Mouse (Mus musculus): ENCODE measurements around the gene 2200002D01Rik.
A peak's percentile ranks its signal among the peaks of the same experiment; 100 is the strongest.
"Not testable (repeated sequence)": the region's sequence is repeated elsewhere in the genome, so short reads cannot be mapped to it uniquely, and the experiment has no call there.

2200002D01Rik gene

GRCm38 (mm10) chr7:29236593-29236992, 11.7 kb downstream of the 2200002D01Rik start:
- no peak for DNase-seq

GRCm38 (mm10) chr7:29234661-29235060, 13.6 kb downstream of the 2200002D01Rik start:
- no peak for DNase-seq

DNA sequence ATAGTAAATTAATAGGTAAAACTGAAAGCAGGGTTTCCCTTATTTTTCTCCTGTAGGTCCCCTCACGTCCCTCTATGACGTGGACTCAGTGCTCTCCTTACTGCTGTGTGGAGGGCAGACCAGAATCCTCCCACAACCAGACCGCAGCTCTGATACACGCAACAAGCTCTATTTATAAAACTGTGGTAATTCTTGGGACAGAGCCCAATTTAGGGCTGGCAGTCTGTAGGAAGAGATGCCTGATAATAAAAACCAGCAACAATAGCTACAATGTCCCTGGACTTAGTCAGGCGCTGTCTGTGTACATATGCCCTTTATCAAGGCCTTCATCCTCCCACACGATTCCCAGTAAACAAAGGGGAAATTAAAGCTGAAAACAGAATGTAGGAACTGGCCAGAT, 14.5 kb downstream of the 2200002D01Rik start:
- no peak for DNase-seq

DNA sequence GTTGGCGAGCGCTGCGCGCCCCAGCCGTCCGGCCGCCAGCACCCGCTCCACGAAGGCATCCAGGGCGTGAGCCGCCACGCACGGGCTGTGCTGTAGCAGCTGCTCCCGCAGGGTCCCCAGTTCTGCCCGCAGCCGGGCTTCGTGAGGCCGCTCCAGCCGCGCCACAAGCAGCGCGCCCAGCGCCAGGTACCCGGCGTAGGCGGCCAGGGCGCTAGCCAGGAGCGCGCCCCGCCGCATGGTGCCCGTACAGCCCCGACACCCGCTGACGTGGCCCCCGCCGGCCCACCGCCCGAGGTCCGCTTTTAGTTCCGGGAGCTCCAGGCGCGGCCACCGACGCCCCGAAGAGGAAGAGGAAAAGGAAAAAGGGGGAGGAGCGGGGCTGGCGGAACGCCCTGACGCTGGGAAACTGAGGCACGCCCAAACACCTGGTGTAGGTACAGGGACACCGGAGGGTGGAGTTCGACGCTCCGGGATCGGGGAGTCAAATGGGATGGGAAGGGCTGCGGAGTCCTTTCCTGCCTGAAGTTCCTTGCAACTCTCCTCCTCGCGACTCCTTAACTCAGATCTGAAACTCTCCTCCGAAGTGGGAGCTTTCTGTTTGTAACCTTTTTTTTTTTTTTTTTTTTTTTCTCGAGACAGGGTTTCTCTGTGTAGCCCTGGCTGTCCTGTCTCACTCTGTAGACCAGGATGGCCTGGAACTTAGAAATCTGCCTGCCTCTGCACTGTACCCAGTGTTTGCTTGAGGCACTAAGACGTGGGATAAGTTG, 15.8 kb downstream of the 2200002D01Rik start, which contains the start of gene Kcnk6:
Gene Kcnk6 (minus strand): TSS at position 269 of the 767 bp plus-strand sequence.
- peak; percentile 47 for DNase-seq

DNA sequence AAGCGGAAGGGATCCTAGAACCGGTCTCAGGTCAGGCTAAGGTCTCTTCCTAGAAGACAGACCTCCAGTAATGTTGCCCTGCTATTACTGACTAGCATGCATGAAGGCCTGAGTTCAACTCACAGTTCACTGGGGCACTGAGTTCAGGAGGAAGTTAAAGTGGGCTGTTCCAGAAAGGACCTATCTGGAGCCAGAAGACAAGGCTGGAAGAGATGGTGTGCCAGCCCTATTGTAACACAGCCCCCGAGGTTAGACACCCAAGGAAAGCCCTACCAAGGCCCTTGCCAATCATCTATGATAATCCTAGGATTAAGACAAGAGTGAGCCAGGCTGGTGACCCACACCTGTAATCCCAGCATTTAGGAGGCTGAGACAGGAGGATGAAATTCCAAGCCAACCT, 16.7 kb downstream of the 2200002D01Rik start:
- no peak for DNase-seq

DNA sequence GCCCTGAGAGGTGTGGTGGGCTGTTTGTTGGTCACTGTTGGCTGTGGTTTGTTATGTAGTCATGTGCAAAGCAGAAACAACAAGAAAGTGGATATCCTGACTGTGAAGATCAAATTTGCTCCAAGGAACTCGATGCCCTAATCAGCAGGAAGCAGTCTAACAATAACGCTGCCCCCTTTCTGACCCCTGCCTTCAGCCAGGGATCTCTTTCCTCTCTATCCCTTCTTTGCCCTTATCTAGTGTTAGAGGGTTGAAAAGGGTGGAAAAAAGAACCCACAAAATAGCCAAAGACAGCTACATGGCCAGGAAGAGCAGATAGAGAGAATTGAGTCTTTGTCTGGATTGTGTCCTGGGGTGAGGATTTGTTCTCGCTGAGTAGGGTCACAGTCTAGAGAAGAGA, 17.7 kb downstream of the 2200002D01Rik start:
- no peak for DNase-seq

DNA sequence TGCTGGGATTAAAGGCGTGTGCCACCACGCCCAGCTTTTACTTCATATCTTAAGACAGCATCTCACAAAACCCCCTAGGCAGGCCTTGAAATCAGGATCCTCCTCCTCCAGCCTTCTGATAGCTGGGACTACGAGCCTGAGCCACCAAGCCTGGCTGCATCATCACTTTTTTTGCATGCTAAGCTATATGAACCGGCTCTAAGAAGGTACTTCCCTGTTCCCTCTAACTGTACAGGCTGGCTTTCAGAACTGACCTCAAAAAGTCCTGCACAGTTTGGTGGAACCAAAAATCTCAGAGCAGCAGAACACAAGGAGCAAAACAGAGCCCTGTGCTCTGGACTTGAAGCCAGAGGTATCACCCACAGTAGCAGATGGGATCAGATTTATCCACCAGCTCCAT, 20.1 kb downstream of the 2200002D01Rik start:
- no peak for DNase-seq

DNA sequence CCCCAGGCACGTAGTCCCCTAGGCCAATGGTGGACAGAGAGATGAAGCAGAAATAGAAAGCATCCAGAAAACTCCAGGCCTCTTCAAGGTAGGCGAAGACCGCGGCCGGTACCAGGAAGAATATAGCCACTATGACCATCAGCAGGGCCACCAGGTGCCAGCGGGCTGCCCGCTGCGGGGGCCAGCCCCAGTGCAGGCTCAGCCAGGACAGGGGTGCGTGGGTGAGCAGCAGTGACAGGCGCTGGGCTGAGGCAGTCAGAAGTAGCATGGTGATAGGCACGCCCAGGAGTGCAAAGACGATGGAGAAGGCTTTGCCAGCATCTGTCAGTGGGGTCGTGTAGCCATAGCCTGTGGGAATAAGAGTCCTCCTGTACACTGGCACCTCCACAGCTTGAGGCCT, 22.7 kb downstream of the 2200002D01Rik start:
- DNase-seq = no peak

- peak; percentile 75 for DNase-seq
Measured at GRCm38 (mm10) chr7:29224756-29225394, 23.4 kb downstream of the 2200002D01Rik start.

DNA sequence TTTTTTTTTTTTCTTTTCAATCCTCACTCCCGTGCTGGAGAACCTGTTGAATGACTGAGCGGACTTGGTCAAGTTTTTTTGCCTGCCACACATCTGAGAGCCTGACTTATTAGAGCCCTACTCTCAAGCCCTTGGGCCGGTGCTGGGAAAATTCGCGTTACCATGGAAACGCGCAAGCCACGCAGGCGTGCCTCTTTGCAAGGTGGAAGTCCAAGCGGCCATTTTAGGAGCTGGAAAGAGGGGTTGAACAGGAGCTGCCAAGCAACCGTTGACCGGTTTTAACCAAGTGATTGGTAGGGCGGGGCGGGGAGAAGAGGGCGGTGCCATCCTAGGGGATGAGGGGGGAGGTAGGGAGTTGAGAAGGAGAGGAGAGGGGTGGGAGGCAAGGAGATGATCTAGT, 33.4 kb downstream of the 2200002D01Rik start:
- no peak for DNase-seq

DNA sequence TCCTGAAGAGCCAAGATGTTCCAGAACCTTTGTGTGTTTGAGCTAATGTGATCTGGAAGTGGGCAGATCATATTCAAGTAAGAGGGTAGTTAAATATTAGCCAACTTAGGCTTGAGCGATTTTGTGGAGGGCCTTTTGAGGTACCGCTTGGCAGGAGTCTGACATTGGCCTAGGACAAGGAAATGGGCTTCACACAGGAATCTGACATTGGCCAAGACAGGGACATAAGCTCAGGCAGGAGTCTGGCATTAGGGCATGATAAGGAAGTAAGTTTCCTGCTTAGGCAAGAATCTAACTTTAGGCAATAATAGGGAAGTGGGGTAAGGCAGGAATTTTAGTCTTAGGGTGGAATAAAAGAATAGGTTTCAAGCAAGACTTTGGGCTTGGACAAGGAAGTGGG, 34.0 kb downstream of the 2200002D01Rik start:
- no peak for DNase-seq

- DNase-seq = peak; percentile 85
Measured at GRCm38 (mm10) chr7:29213675-29214082, 34.6 kb downstream of the 2200002D01Rik start, which contains the start of gene Catsperg1. Catsperg1 (minus strand) TSS chr7:29214035.

- DNase-seq = not testable (repeated sequence)
Measured at GRCm38 (mm10) chr7:29212775-29213560, 35.3 kb downstream of the 2200002D01Rik start.

DNA sequence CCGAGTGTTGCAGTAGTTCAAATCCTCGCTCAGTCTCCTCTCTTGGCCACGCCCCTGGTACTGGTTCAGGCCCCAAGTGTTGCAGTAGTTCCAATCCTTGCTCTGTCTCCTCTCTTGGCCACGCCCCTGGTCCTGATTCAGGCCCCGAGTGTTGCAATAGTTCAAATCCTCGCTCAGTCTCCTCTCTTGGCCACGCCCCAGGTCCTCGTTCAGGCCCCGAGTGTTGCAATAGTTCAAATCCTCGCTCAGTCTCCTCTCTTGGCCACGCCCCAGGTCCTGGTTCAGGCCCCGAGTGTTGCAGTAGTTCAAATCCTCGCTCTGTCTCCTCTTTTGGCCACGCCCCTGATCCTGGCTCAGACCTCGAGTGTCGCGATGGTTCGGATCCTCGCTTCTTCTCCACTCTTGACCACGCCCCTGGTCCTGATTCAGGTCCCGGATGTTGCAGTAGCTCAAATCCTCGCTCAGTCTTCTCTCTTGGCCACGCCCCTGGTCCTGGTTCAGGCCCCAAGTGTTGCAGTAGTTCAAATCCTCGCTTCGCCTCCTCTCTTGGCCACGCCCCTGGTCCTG, 36.0 kb downstream of the 2200002D01Rik start:
- no peak for DNase-seq

DNA sequence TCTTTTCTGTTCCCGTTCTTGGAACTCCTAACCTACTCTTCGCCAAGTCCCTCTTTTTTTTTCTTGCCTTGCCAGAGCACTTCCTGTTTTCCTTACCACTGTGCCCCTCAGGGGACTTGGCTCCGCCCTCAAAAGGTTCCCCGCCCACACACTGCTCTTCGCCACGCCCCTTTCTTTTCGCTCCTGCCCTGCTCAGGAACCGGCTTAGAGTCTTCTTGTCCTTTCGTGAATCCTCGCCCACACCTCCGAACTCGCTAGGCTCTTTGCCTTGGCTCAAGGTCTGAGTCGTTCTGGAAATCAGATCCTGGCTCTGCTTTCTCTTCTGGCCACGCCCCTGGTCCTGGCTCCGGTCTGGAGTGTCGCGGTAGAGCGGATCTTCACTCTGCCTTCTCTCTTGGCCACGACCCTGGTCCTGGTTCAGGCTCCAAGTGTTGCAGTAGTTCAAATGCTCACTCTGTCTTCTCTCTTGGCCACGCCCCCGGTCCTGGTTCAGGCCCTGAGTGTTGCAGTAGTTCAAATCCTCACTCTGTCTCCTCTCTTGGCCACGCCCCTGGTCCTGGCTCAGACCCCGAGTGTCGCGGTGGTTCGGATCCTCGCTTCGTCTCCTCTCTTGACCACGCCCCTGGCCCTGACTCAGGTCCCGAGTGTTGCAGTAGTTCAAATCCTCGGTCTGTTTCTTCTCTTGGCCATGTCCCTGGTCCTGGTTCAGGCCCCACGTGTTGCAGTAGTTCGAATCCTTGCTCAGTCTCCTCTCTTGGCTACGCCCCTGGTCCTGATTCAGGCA, 36.7 kb downstream of the 2200002D01Rik start:
- DNase-seq = peak; percentile 85

DNA sequence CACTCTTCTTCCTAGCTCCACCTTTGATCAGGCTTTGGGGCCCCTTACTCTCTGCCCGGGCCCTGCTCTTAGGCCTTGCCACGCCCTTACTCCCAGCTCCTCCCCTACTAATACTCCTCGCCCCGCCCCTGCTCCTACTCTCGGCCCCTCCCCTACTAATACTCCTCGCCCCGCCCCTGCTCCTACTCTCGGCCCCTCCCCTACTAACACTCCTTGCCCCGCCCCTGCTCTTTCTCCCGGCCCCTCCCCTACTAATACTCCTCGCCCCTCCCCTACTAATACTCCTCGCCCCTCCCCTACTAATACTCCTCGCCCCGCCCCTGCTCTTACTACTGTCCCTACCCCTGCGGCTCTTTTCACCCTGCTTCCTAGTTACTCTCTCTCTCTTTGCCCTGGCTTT, 37.3 kb downstream of the 2200002D01Rik start:
- DNase-seq = not testable (repeated sequence)

DNA sequence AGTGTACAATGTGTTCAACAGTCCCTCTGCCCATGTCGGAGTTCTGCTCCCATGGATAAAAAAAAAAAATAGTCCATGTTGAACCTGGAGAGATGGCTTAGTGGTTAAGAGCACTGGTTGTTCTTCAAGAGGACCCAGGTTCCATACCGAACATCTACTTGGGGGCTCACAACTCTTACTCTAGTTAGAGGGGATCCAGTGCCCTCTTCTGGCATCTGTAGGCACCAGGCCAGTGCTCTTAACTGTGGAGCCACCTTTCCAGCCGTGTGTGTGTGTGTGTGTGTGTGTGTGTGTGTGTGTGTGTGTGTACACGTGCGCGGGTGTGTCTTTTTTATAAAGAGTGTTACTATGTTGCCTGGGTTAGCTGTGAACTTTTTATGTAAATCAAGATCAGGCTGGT, 45.7 kb downstream of the 2200002D01Rik start:
- no peak for DNase-seq
